Mouse (Mus musculus) layer of hippocampus, adult 18-20 months (tissue): ENCODE results near the gene Gm6502. TPM values are rescaled to one million over a fixed set of nuclear protein-coding genes. Genes with fewer than 3 reads are reported as not detected.
"Not testable (repeated sequence)": the region's sequence is repeated elsewhere in the genome, so short reads cannot be mapped to it uniquely, and the experiment has no call there.

Experiments
- DNase-seq, 2 experiments: peaks; one replicate each; pipeline ENCODE4 v3.0.0; 2022; ENCODE audit warnings: low spot score in 2 of 2
- long read RNA-seq: library from polyadenylated mRNA; stranded (forward); transcript quantifications from one replicate; pipeline ENCODE4 v2.0.0, GENCODE M21; 2021
- total RNA-seq, 2 experiments: library from RNA; stranded (reverse); gene quantifications; 2 replicates each; pipeline ENCODE4 v1.2.3; 2021

The Gm6502 gene
- total RNA-seq: not detected
- long read RNA-seq: 0 reads

DNA sequence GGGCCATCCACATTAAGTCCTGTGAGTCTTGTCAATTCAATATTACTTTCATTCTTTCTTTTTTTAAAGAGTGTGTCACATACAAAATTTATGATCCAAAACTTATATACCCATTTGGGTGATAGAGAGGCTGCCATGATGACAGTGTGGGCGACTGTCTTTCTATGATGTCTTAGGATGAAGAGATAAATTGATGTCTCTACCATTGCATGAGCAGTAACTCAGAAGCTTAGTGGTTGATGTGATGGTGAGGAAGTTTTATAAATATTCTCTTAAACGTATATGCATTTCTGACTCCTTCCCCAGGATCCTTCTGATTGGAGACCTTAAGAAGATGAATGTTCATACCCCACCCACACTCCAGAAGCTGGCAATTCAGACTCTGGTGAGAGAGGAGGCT is at the start of gene Gm6502:
Gm6502 (plus strand) TSS at position 301 of the 400 bp plus-strand sequence.
- not testable (repeated sequence) for DNase-seq

- DNase-seq: not testable (repeated sequence)
Observed at GRCm38 (mm10) chr5:94306696-94307095, 7.5 kb upstream of the Gm6502 start, which contains the start of gene A430089I19Rik. Gene A430089I19Rik, minus strand, starts transcription at chr5:94306796.

GRCm38 (mm10) chr5:94339449-94339848 is 25.2 kb downstream of the Gm6502 start, which contains the start of gene AA792892:
Gene AA792892, plus strand, starts transcription at chr5:94339749.
- DNase-seq: not testable (repeated sequence)

Other genes starting within 250 kb of the Gm6502 start
- gene BC061212, start 243.9 kb upstream of the Gm6502 start, total RNA-seq: not detected
- not detected for gene Gm6351, start 238.1 kb upstream of the Gm6502 start, total RNA-seq
- gene Gm3106, start 96.4 kb upstream of the Gm6502 start, total RNA-seq: not detected
- not detected for gene A430089I19Rik, start 7.6 kb upstream of the Gm6502 start, total RNA-seq
- gene AA792892, start 25.3 kb downstream of the Gm6502 start, total RNA-seq: under 1 TPM in 1 of 2 experiments, not detected in 1; 0.20 TPM
- gene Gm7682, start 131.3 kb downstream of the Gm6502 start, total RNA-seq: not detected
- not detected for gene Gm3139, start 211.9 kb downstream of the Gm6502 start, total RNA-seq